Mouse (Mus musculus) forebrain, postnatal 0 days (tissue): ENCODE measurements around the gene Snx27. TPM values are rescaled to one million over a fixed set of nuclear protein-coding genes. Genes with fewer than 3 reads are reported as not detected.

Source experiments
- ATAC-seq: fragments of 200-750 bp; cut with Nextera tagmentation; 2 replicates; pipeline ENCODE4 v1.8.0; 2017; ENCODE audit warnings: mild to moderate bottlenecking, moderate library complexity
- DNase-seq: peaks from one replicate; pipeline ENCODE4 v3.0.0-alpha.2; 2015
- H3K27ac ChIP-seq: fragments of 300-500 bp; sonication (generic); 2 replicates; pipeline ENCODE4 v1.5.1; 2014; ENCODE audit warnings: low read depth, mild to moderate bottlenecking, antibody characterized with exemption, low read length, moderate library complexity, mixed read lengths
- H3K27me3 ChIP-seq: fragments of 300-500 bp; sonication (generic); 2 replicates; pipeline ENCODE4 v1.6.1; 2014; ENCODE audit warnings: mild to moderate bottlenecking, low read length, mixed read lengths; ENCODE audit not compliant: insufficient read depth
- H3K36me3 ChIP-seq: fragments of 300-500 bp; sonication (generic); 2 replicates; pipeline ENCODE4 v1.6.1; 2014; ENCODE audit warnings: mild to moderate bottlenecking, moderate library complexity; ENCODE audit not compliant: insufficient read depth
- H3K4me1 ChIP-seq: fragments of 300-500 bp; sonication (generic); 2 replicates; pipeline ENCODE4 v1.6.1; 2014; ENCODE audit warnings: antibody characterized with exemption; ENCODE audit not compliant: insufficient read depth
- H3K4me2 ChIP-seq: fragments of 300-500 bp; sonication (generic); 2 replicates; pipeline ENCODE4 v1.6.1; 2014; ENCODE audit warnings: low read depth, mild to moderate bottlenecking, moderate library complexity
- H3K4me3 ChIP-seq: fragments of 300-500 bp; sonication (generic); 2 replicates; pipeline ENCODE4 v1.5.1; 2014; ENCODE audit warnings: low read depth, low read length, mixed read lengths
- H3K9ac ChIP-seq: fragments of 300-500 bp; sonication (generic); 2 replicates; pipeline ENCODE4 v1.6.1; 2014; ENCODE audit warnings: mild to moderate bottlenecking
- H3K9me3 ChIP-seq: fragments of 300-500 bp; sonication (generic); 2 replicates; pipeline ENCODE4 v1.6.1; 2016; ENCODE audit warnings: low read length
- CTCF ChIP-seq: sonication (generic); IDR thresholded peaks from 2 replicates; pipeline ENCODE4 v1.5.1; 2016; ENCODE audit warnings: antibody characterized with exemption, control low read depth, low read depth
- WGBS: fragments of 180-500 bp; shearing (Covaris S2); extraction: QIAGEN DNeasy Blood & Tissue Kit; methylation state at CpG from one replicate; pipeline ENCODE4 v1.1.7; 2014; 5-methylcytosine and 5-hydroxymethylcytosine counted together
- polyA plus RNA-seq: library from polyadenylated mRNA; unstranded; fragments of >200 nt; fragmentation: Nextera tagmentation; extraction: Ambion mirVana; gene quantifications from 2 replicates; pipeline ENCODE4 v1.2.1, GENCODE M21; 2015
- total RNA-seq: library from RNA; depleted of rRNA; stranded (reverse); fragments of >200 nt; gene quantifications from 2 replicates; pipeline ENCODE4 v1.2.3, GENCODE M21; 2014

Snx27 gene
- total and polyA plus RNA-seq, 2 experiments from 2014 or later = 75.2 to 80.0 TPM

GRCm38 (mm10) chr3:94574506-94574905 lies 8.0 kb downstream of the Snx27 start:
- no peak for TF ChIP-seq CTCF
- Histone ChIP-seq H3K9me3 (no peaks in the 10 kb centered on the region), H3K36me3 (no peaks in the 10 kb centered on the region), H3K4me3 (no peak overlapping the region), H3K9ac (no peak overlapping the region), H3K4me2 (no peak overlapping the region), H3K27ac (no peak overlapping the region), H3K4me1 (peaks cover 9% of the 10 kb centered on the region; the same call in 1 of the 2 replicates), H3K27me3 (no peaks in the 10 kb centered on the region)
- WGBS = 86% methylated on average over 6 of the region's 6 CpGs
- DNase-seq = no peak
- ATAC-seq = no peak

GRCm38 (mm10) chr3:94567242-94567641 lies 15.3 kb downstream of the Snx27 start:
- H3K4me1 ChIP-seq = no peaks in the 10 kb centered on the region
- ATAC-seq = no peak
- H3K27ac ChIP-seq = no peak overlapping the region
- 47% methylated on average over 2 of the region's 2 CpGs for WGBS
- no peak overlapping the region for H3K4me3 ChIP-seq
- no peak overlapping the region for H3K9ac ChIP-seq
- H3K9me3 ChIP-seq = no peaks in the 10 kb centered on the region
- H3K4me2 ChIP-seq = no peak overlapping the region
- no peaks in the 10 kb centered on the region for H3K27me3 ChIP-seq
- H3K36me3 ChIP-seq = no peaks in the 10 kb centered on the region
- no peak for DNase-seq
- TF ChIP-seq CTCF = no peak

- H3K9ac ChIP-seq = no peak overlapping the region
- no peak for TF ChIP-seq CTCF
- H3K4me3 ChIP-seq = no peak overlapping the region
- H3K27ac ChIP-seq = no peak overlapping the region
- DNase-seq (no peak), ATAC-seq (no peak)
- H3K9me3 ChIP-seq = no peaks in the 10 kb centered on the region
- WGBS = 81% methylated on average over 2 of the region's 2 CpGs
- no peaks in the 10 kb centered on the region for H3K4me1 ChIP-seq
- no peaks in the 10 kb centered on the region for H3K27me3 ChIP-seq
- no peaks in the 10 kb centered on the region; the same call in 1 of the 2 replicates for H3K36me3 ChIP-seq
- H3K4me2 ChIP-seq = no peak overlapping the region
Measured at GRCm38 (mm10) chr3:94565557-94565956, 17.0 kb downstream of the Snx27 start.

GRCm38 (mm10) chr3:94565127-94565526 lies 17.4 kb downstream of the Snx27 start:
- H3K9me3 ChIP-seq = no peaks in the 10 kb centered on the region
- no peak for TF ChIP-seq CTCF
- no peaks in the 10 kb centered on the region for H3K4me1 ChIP-seq
- H3K27me3 ChIP-seq = no peaks in the 10 kb centered on the region
- no peak overlapping the region for H3K4me3 ChIP-seq
- DNase-seq = no peak
- no peak overlapping the region for H3K9ac ChIP-seq
- H3K36me3 ChIP-seq = peaks cover under 1% of the 10 kb centered on the region; the same call in 1 of the 2 replicates
- no peak overlapping the region for H3K27ac ChIP-seq
- no peak overlapping the region for H3K4me2 ChIP-seq
- WGBS = 45% methylated on average over 3 of the region's 3 CpGs
- ATAC-seq = no peak

- H3K9me3 ChIP-seq = no peaks in the 10 kb centered on the region
- DNase-seq (no peak), ATAC-seq (no peak)
- no peak overlapping the region for H3K27ac ChIP-seq
- WGBS = 89% methylated on average over 4 of the region's 4 CpGs
- no peak overlapping the region for H3K4me3 ChIP-seq
- no peaks in the 10 kb centered on the region for H3K4me1 ChIP-seq
- no peak overlapping the region for H3K9ac ChIP-seq
- TF ChIP-seq CTCF = peak; percentile 22; the same call in 1 of the 2 replicates
- peaks cover 7% of the 10 kb centered on the region; the same call in 1 of the 2 replicates for H3K36me3 ChIP-seq
- no peak overlapping the region for H3K4me2 ChIP-seq
- no peaks in the 10 kb centered on the region for H3K27me3 ChIP-seq
Measured at GRCm38 (mm10) chr3:94564356-94565010, 18.0 kb downstream of the Snx27 start.

- Histone ChIP-seq H3K4me3 (no peak overlapping the region), H3K36me3 (peaks cover 16% of the 10 kb centered on the region), H3K27me3 (no peaks in the 10 kb centered on the region), H3K9me3 (no peaks in the 10 kb centered on the region), H3K4me2 (no peak overlapping the region), H3K4me1 (no peaks in the 10 kb centered on the region), H3K9ac (no peak overlapping the region), H3K27ac (no peak overlapping the region)
- DNase-seq (no peak), ATAC-seq (no peak)
- TF ChIP-seq CTCF = no peak
- 90% methylated on average over 3 of the region's 3 CpGs for WGBS
Measured at GRCm38 (mm10) chr3:94563163-94563562, 19.4 kb downstream of the Snx27 start.

- Histone ChIP-seq H3K27me3 (no peaks in the 10 kb centered on the region), H3K9me3 (no peaks in the 10 kb centered on the region), H3K4me2 (no peak overlapping the region), H3K9ac (no peak overlapping the region), H3K36me3 (peaks cover 19% of the 10 kb centered on the region), H3K4me1 (no peaks in the 10 kb centered on the region), H3K27ac (no peak overlapping the region), H3K4me3 (no peak overlapping the region)
- DNase-seq (no peak), ATAC-seq (no peak)
- TF ChIP-seq CTCF = no peak
- WGBS = 77% methylated on average over 5 of the region's 5 CpGs
Measured at GRCm38 (mm10) chr3:94559931-94560429, 22.5 kb downstream of the Snx27 start.
